Mouse (Mus musculus): ENCODE measurements at regions not wholly inside any gene's neighbourhood (a gene's known extent, or its start where the extent isn't known, plus 50 kb on each side); places are given as distances from the start of the nearest gene placed in this dataset.
"Not testable (repeated sequence)": the region's sequence is repeated elsewhere in the genome, so short reads cannot be mapped to it uniquely, and the experiment has no call there.

GRCm38 (mm10) chr15:19980625-19981024 is 468.4 kb upstream of the Cdh12 start:
- not testable (repeated sequence) for H3K36me3 ChIP-seq (ENCODE audit: insufficient read depth); H3K27me3 ChIP-seq (ENCODE audit: insufficient read depth, low read length); DNase-seq; H3K9ac ChIP-seq; ATAC-seq (ENCODE audit: insufficient read depth); H3K9me3 ChIP-seq (ENCODE audit: low read depth, low read length); H3K27ac ChIP-seq (ENCODE audit: low read depth); H3K4me2 ChIP-seq; H3K4me1 ChIP-seq (ENCODE audit: insufficient read depth); H3K4me3 ChIP-seq (ENCODE audit: low read depth, low read length)

- not testable (repeated sequence) for ATAC-seq (ENCODE audit: insufficient read depth); H3K27me3 ChIP-seq (ENCODE audit: insufficient read depth, low read length); H3K4me3 ChIP-seq (ENCODE audit: low read depth, low read length); H3K9me3 ChIP-seq (ENCODE audit: low read depth, low read length); H3K27ac ChIP-seq (ENCODE audit: low read depth); H3K9ac ChIP-seq; H3K4me2 ChIP-seq; H3K36me3 ChIP-seq (ENCODE audit: insufficient read depth); DNase-seq; H3K4me1 ChIP-seq (ENCODE audit: insufficient read depth)
- WGBS: 73% methylated on average over 2 of the region's 2 CpGs
These were observed 464.1 kb upstream of the Cdh12 start for GRCm38 (mm10) chr15:19985001-19985400.

- no peaks in the 10 kb centered on the region for H3K4me1 ChIP-seq (ENCODE audit: insufficient read depth)
- no peak overlapping the region for H3K4me3 ChIP-seq (ENCODE audit: low read depth, low read length)
- DNase-seq: no peak
- H3K36me3 ChIP-seq (ENCODE audit: insufficient read depth): no peaks in the 10 kb centered on the region
- H3K9ac ChIP-seq: no peak overlapping the region
- no peaks in the 10 kb centered on the region for H3K27me3 ChIP-seq (ENCODE audit: insufficient read depth, low read length)
- no peak for TF ChIP-seq CTCF (IDR thresholded peaks at IDR 0.05; ENCODE audit: low read depth)
- no peak overlapping the region for H3K27ac ChIP-seq (ENCODE audit: low read depth)
- H3K9me3 ChIP-seq (ENCODE audit: low read depth, low read length): no peaks in the 10 kb centered on the region
- 58% methylated on average over 1 of the region's 1 CpGs for WGBS
- ATAC-seq (ENCODE audit: insufficient read depth): no peak
- no peak overlapping the region for H3K4me2 ChIP-seq
These were observed 417.3 kb upstream of the Cdh12 start for GRCm38 (mm10) chr15:20031772-20032171.

GRCm38 (mm10) chr15:20034382-20034781 is 414.7 kb upstream of the Cdh12 start:
- H3K4me3 ChIP-seq (ENCODE audit: low read depth, low read length): no peak overlapping the region
- no peaks in the 10 kb centered on the region for H3K36me3 ChIP-seq (ENCODE audit: insufficient read depth)
- no peaks in the 10 kb centered on the region for H3K27me3 ChIP-seq (ENCODE audit: insufficient read depth, low read length)
- H3K9ac ChIP-seq: no peak overlapping the region
- ATAC-seq (ENCODE audit: insufficient read depth) (no peak), DNase-seq (no peak)
- no peaks in the 10 kb centered on the region for H3K4me1 ChIP-seq (ENCODE audit: insufficient read depth)
- no peak overlapping the region for H3K27ac ChIP-seq (ENCODE audit: low read depth)
- 67% methylated on average over 2 of the region's 2 CpGs for WGBS
- no peak for TF ChIP-seq CTCF (IDR thresholded peaks at IDR 0.05; ENCODE audit: low read depth)
- H3K9me3 ChIP-seq (ENCODE audit: low read depth, low read length): no peaks in the 10 kb centered on the region
- H3K4me2 ChIP-seq: no peak overlapping the region

GRCm38 (mm10) chr15:20038550-20039435 is 410.3 kb upstream of the Cdh12 start:
- H3K36me3 ChIP-seq (ENCODE audit: insufficient read depth): no peaks in the 10 kb centered on the region
- H3K4me1 ChIP-seq (ENCODE audit: insufficient read depth): no peaks in the 10 kb centered on the region
- H3K27me3 ChIP-seq (ENCODE audit: insufficient read depth, low read length): no peaks in the 10 kb centered on the region
- no peak overlapping the region for H3K9ac ChIP-seq
- DNase-seq: peak; percentile 1
- H3K9me3 ChIP-seq (ENCODE audit: low read depth, low read length): no peaks in the 10 kb centered on the region
- no peak overlapping the region for H3K4me2 ChIP-seq
- whole genome bisulfite sequencing: 72% methylated on average over 2 of the region's 2 CpGs
- no peak for ATAC-seq (ENCODE audit: insufficient read depth)
- H3K27ac ChIP-seq (ENCODE audit: low read depth): no peak overlapping the region
- TF ChIP-seq CTCF (IDR thresholded peaks at IDR 0.05; ENCODE audit: low read depth): no peak
- H3K4me3 ChIP-seq (ENCODE audit: low read depth, low read length): no peak overlapping the region

- Histone ChIP-seq H3K27ac (ENCODE audit: low read depth) (no peak overlapping the region), H3K9ac (no peak overlapping the region), H3K9me3 (ENCODE audit: low read depth, low read length) (no peaks in the 10 kb centered on the region), H3K27me3 (ENCODE audit: insufficient read depth, low read length) (no peaks in the 10 kb centered on the region), H3K4me1 (ENCODE audit: insufficient read depth) (no peaks in the 10 kb centered on the region), H3K4me3 (ENCODE audit: low read depth, low read length) (no peak overlapping the region), H3K36me3 (ENCODE audit: insufficient read depth) (no peaks in the 10 kb centered on the region), H3K4me2 (no peak overlapping the region)
- no peak for ATAC-seq (ENCODE audit: insufficient read depth)
- WGBS: 77% methylated on average over 2 of the region's 2 CpGs
- TF ChIP-seq CTCF (IDR thresholded peaks at IDR 0.05; ENCODE audit: low read depth): no peak
- no peak for DNase-seq
These were observed 409.0 kb upstream of the Cdh12 start for GRCm38 (mm10) chr15:20040041-20040440.

- ATAC-seq (ENCODE audit: insufficient read depth) (no peak), DNase-seq (no peak)
- no peak overlapping the region for H3K4me3 ChIP-seq (ENCODE audit: low read depth, low read length)
- no peaks in the 10 kb centered on the region for H3K27me3 ChIP-seq (ENCODE audit: insufficient read depth, low read length)
- no peak overlapping the region for H3K4me2 ChIP-seq
- no peak overlapping the region for H3K9ac ChIP-seq
- no peak for TF ChIP-seq CTCF (IDR thresholded peaks at IDR 0.05; ENCODE audit: low read depth)
- no peak overlapping the region for H3K27ac ChIP-seq (ENCODE audit: low read depth)
- no peaks in the 10 kb centered on the region for H3K36me3 ChIP-seq (ENCODE audit: insufficient read depth)
- no peaks in the 10 kb centered on the region for H3K4me1 ChIP-seq (ENCODE audit: insufficient read depth)
- 70% methylated on average over 2 of the region's 2 CpGs for WGBS
- no peaks in the 10 kb centered on the region for H3K9me3 ChIP-seq (ENCODE audit: low read depth, low read length)
These were observed 364.1 kb upstream of the Cdh12 start for GRCm38 (mm10) chr15:20084958-20085357.

Data from lung, embryonic 14.5 days (tissue).